Mouse (Mus musculus) embryonic facial prominence, embryonic 11.5 days (tissue): ENCODE measurements around the gene Baz1a. TPM values are rescaled to one million over a fixed set of nuclear protein-coding genes. Genes with fewer than 3 reads are reported as not detected.
A peak's percentile ranks its signal among the peaks of the same experiment; 100 is the strongest.

Source experiments
- ATAC-seq: fragments of 200-750 bp; cut with Nextera tagmentation; replicated peaks from 2 replicates; pipeline ENCODE4 v1.8.0; 2017; ENCODE audit warnings: low read depth; ENCODE audit not compliant: insufficient number of reproducible peaks, low FRiP score, low TSS enrichment
- DNase-seq: peaks from one replicate; pipeline ENCODE4 v3.0.0-alpha.2; 2015; ENCODE audit warnings: low spot score
- H3K27ac ChIP-seq: fragments of 300-500 bp; sonication (generic); replicated peaks from 2 replicates; pipeline ENCODE4 v1.5.1; 2014; ENCODE audit warnings: mild to moderate bottlenecking, low read depth, low read length, control low read depth
- H3K27me3 ChIP-seq: fragments of 300-500 bp; sonication (generic); 2 replicates; pipeline ENCODE4 v1.6.1; 2014; ENCODE audit warnings: mild to moderate bottlenecking, low read length, moderate library complexity, mixed read lengths; ENCODE audit not compliant: control insufficient read depth, insufficient read depth
- H3K36me3 ChIP-seq: fragments of 300-500 bp; sonication (generic); replicated peaks from 2 replicates; pipeline ENCODE4 v1.6.1; 2014; ENCODE audit warnings: low read depth, mild to moderate bottlenecking, low read length, moderate library complexity, mixed read lengths; ENCODE audit not compliant: control insufficient read depth, insufficient read depth
- H3K4me1 ChIP-seq: fragments of 300-500 bp; sonication (generic); 2 replicates; pipeline ENCODE4 v1.6.1; 2014; ENCODE audit warnings: low read length, mixed read lengths; ENCODE audit not compliant: control insufficient read depth, insufficient read depth
- H3K4me2 ChIP-seq: fragments of 300-500 bp; sonication (generic); 2 replicates; pipeline ENCODE4 v1.6.1; 2014; ENCODE audit warnings: low read depth, mild to moderate bottlenecking, control low read depth, low read length, moderate library complexity
- H3K4me3 ChIP-seq: fragments of 300-500 bp; sonication (generic); 2 replicates; pipeline ENCODE4 v1.5.1; 2014; ENCODE audit warnings: low read depth, low read length, control low read depth
- H3K9ac ChIP-seq: fragments of 300-500 bp; sonication (generic); replicated peaks from 2 replicates; pipeline ENCODE4 v1.6.1; 2014; ENCODE audit warnings: mild to moderate bottlenecking, control low read depth, low read length
- H3K9me3 ChIP-seq: fragments of 300-500 bp; sonication (generic); replicated peaks from 2 replicates; pipeline ENCODE4 v1.6.1; 2016; ENCODE audit warnings: mild to moderate bottlenecking, low read length, inconsistent platforms, mixed read lengths; ENCODE audit not compliant: control insufficient read depth
- WGBS: fragments of 180-500 bp; shearing (Covaris S2); extraction: QIAGEN DNeasy Blood & Tissue Kit; methylation state at CpG from one replicate; pipeline ENCODE4 v1.1.7; 2014; 5-methylcytosine and 5-hydroxymethylcytosine counted together
- polyA plus RNA-seq: library from polyadenylated mRNA; unstranded; fragments of >200 nt; fragmentation: Nextera tagmentation; extraction: Ambion mirVana; gene quantifications from 2 replicates; pipeline ENCODE4 v1.2.1, GENCODE M21; 2014

Gene Baz1a
- polyA plus RNA-seq, 1 experiment from 2014 or later: 35.6 TPM

DNA sequence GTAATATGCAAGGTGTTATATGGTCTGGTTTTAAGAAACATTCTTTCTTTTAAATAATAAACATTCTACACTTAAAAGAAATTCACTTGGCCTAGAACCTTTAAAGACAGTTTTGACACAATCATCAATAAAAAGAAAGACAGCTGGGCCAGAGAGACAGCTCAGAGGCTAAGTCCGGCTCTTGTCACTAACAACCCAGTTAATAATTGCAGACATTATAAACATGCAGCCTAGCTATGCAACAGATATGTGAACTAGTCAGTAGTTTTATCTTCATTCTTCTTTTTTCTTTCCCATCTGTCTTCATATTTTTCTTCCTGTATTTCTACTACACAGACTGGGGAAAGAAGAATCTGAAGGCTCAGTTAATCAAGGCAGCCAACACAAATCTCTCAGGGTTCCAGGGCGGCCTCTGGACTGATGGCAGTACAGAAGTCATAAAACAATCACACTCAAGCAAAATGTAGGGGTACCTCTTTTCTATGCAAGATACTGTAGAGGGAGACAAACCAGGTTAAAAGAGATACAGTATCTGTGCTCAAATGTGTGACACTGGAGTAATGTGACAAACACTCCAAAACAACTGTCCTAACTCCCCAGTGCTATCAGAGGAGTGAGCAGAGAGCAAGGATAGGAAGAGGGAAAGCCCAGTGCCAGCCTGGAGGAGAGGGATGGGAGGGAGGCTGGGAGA, 40.5 kb upstream of the Baz1a start:
- Histone ChIP-seq H3K9ac (no peak overlapping the region), H3K9me3 (no peaks in the 10 kb centered on the region), H3K4me3 (no peak overlapping the region), H3K27me3 (no peaks in the 10 kb centered on the region), H3K4me2 (no peak overlapping the region), H3K4me1 (no peaks in the 10 kb centered on the region), H3K27ac (no peak overlapping the region), H3K36me3 (no peaks in the 10 kb centered on the region)
- DNase-seq: no peak
- no peak for ATAC-seq
- WGBS: 80% methylated on average over 2 of the region's 2 CpGs

DNA sequence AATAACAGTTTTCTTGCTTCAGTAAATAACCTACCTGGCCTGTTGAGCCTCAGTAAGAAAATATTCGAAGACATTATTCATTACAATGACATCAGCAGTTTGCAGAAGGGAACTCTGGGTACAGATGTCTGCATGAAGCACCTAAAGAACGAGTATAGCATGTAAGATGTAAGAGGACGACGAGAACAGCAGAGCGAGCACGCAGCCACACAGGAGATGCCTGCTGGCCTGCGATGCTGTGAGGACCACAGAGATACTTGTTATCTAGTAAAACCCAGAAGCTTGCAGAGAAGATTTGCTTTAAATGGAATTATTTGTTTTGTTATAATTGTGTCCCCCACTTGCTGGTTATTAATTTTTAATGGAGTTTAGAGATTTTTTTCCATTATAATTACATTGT, 39.1 kb upstream of the Baz1a start:
- no peaks in the 10 kb centered on the region for H3K4me1 ChIP-seq
- 91% methylated on average over 7 of the region's 7 CpGs for WGBS
- H3K9me3 ChIP-seq: no peaks in the 10 kb centered on the region
- H3K4me2 ChIP-seq: no peak overlapping the region
- H3K4me3 ChIP-seq: no peak overlapping the region
- H3K27me3 ChIP-seq: no peaks in the 10 kb centered on the region
- DNase-seq: no peak
- H3K36me3 ChIP-seq: no peaks in the 10 kb centered on the region
- no peak for ATAC-seq
- no peak overlapping the region for H3K9ac ChIP-seq
- no peak overlapping the region for H3K27ac ChIP-seq

DNA sequence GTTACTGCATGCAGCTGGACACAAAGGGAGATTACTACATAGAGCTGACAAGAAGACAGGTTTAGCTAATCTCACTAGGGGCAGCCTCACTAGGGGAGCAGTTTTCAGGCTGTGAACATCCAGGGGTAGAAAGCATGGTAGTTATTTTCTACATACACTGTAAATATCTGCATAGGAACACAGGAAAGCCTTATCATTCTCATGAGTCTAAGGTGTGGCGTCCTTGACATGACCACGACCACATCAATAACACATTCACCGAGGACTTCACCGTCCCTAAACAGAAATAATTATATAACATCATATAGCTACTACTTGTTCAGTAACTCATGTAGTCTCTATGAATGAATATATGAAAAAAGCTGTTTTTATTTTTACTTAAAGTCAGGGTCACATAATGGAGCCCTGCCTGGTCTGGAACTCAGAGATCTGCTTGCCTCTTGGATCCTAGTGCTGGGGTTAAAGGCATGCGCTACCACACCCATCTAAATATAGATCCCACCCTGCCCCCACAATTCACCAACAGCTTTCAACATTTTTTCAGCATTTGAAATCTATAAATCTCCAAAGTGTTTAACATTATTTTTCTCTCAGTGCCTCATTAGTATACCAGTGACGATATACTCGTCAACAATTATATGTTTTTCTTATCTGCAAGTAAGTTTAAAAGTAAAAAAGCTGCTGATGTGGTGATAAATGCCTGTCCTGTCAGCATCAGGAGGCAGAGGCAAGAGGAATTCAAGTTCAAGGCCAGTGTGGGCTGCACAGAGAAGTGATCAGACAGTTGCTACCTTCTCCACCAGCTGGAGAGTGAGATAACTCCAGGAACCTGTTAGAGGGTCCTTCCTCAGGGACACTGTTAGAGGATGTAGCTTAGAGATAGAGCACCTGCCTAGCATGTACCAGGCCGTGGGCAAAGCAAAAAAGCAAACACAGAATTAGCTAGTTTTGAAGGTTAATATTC, 37.3 kb upstream of the Baz1a start:
- ATAC-seq (no peak), DNase-seq (no peak)
- no peak overlapping the region for H3K4me3 ChIP-seq
- H3K36me3 ChIP-seq: no peaks in the 10 kb centered on the region
- H3K4me2 ChIP-seq: no peak overlapping the region
- H3K27me3 ChIP-seq: no peaks in the 10 kb centered on the region
- 91% methylated on average over 8 of the region's 8 CpGs for WGBS
- H3K4me1 ChIP-seq: no peaks in the 10 kb centered on the region
- no peaks in the 10 kb centered on the region for H3K9me3 ChIP-seq
- H3K9ac ChIP-seq: no peak overlapping the region
- no peak overlapping the region for H3K27ac ChIP-seq

DNA sequence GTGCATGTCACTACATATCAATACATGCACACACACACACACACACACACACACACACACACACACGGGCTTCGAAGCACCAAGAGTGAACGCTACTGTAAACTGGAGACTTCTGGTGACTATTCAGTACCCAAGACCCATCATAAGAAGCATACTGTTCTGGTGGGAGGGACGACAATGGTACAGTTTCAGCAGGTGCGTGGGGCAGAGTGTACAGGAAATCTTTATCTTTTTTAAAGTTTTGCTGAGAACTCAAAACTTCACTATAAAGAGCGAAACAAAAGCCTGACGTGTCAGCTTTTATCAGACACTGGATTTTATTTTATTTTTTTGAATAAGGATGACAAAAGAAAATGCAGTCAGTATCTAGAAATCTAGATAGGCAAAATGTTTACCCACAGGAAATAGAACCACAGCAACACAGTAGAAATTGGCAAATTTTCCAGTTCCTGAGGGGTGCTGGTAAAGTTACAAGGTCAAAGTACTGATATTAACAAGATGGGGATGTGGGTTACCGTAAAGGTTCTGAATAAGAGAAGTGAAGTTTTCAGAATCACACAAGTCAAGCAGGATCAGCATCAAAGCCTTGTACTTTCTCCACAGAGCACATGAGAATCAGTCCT, 35.7 kb upstream of the Baz1a start:
- H3K4me1 ChIP-seq: no peaks in the 10 kb centered on the region
- 94% methylated on average over 8 of the region's 8 CpGs for WGBS
- H3K27me3 ChIP-seq: no peaks in the 10 kb centered on the region
- H3K9ac ChIP-seq: no peak overlapping the region
- no peak overlapping the region for H3K27ac ChIP-seq
- no peaks in the 10 kb centered on the region for H3K9me3 ChIP-seq
- H3K4me2 ChIP-seq: no peak overlapping the region
- no peak for DNase-seq
- H3K4me3 ChIP-seq: no peak overlapping the region
- no peak for ATAC-seq
- H3K36me3 ChIP-seq: no peaks in the 10 kb centered on the region

DNA sequence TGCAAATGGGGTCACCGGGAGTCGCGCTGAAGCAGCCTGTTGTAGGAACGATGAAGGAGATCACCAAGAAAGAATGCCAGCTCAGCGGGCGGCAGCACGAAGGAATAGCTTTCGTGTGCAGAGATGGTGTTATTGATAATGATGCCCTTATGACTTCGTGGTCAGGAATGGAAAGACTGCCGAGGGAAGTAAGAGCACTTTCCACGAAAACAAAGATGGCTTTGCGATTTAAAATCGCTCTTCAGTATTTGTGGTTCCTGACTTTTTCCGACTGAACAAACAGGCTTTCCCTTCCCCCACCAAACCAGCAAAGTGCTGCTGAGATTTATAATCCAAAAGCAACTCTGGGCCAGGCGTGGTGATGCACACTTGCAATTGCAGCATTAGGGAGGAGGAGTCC, 26.9 kb upstream of the Baz1a start:
- Histone ChIP-seq H3K9me3 (no peaks in the 10 kb centered on the region), H3K27me3 (no peaks in the 10 kb centered on the region), H3K9ac (no peak overlapping the region), H3K4me1 (no peaks in the 10 kb centered on the region), H3K4me3 (no peak overlapping the region), H3K36me3 (no peaks in the 10 kb centered on the region), H3K4me2 (no peak overlapping the region), H3K27ac (no peak overlapping the region)
- no peak for DNase-seq
- ATAC-seq: no peak
- WGBS: 75% methylated on average over 15 of the region's 15 CpGs

DNA sequence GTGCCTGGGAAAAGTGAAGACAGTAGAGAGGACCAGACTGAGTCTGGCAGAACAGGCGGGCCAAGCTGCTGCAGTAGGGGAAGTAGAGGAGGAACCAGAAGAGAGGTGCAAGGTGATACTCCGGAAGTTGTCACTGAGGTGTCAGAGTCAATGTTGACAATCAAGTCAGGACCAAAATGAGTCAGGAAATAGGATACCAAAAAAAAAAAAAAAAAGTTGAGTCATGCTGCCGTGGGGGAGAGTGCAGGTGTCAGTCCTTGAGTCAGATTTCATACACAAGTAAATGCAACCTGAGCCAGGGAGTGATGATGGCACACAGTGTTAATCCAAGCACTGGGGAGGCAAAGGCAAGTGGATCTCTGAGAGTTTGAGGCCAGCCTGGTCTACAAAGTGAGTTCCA, 12.9 kb upstream of the Baz1a start:
- Histone ChIP-seq H3K27ac (no peak overlapping the region), H3K27me3 (no peaks in the 10 kb centered on the region), H3K4me2 (no peak overlapping the region), H3K9me3 (no peaks in the 10 kb centered on the region), H3K4me1 (no peaks in the 10 kb centered on the region), H3K36me3 (no peaks in the 10 kb centered on the region), H3K9ac (no peak overlapping the region), H3K4me3 (no peak overlapping the region)
- no peak for ATAC-seq
- 50% methylated on average over 3 of the region's 3 CpGs for WGBS
- DNase-seq: peak; percentile 15

DNA sequence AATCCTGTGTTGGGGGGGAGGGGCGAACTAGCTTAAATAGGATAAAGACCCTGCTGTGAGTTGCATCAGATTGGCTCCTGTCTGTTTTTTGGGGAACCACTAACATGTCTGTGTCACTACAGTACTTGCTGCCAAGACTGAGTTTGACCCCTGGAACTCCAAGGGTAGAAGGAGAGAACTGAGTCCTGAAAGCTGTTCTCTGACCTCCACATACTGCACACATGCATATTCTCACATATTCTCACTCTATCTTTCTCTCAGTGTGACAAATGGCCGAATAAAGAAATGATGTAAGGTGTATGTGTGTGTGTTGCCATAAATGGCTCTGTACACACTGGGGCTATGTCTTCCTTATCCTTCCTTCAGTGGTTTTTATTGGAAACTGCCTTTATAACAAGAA, 9.1 kb upstream of the Baz1a start:
- no peak for DNase-seq
- H3K4me1 ChIP-seq: no peaks in the 10 kb centered on the region
- ATAC-seq: no peak
- 66% methylated on average over 2 of the region's 2 CpGs for WGBS
- no peak overlapping the region for H3K4me3 ChIP-seq
- no peaks in the 10 kb centered on the region for H3K36me3 ChIP-seq
- no peaks in the 10 kb centered on the region for H3K9me3 ChIP-seq
- H3K27ac ChIP-seq: no peak overlapping the region
- no peak overlapping the region for H3K4me2 ChIP-seq
- H3K27me3 ChIP-seq: no peaks in the 10 kb centered on the region
- no peak overlapping the region for H3K9ac ChIP-seq

DNA sequence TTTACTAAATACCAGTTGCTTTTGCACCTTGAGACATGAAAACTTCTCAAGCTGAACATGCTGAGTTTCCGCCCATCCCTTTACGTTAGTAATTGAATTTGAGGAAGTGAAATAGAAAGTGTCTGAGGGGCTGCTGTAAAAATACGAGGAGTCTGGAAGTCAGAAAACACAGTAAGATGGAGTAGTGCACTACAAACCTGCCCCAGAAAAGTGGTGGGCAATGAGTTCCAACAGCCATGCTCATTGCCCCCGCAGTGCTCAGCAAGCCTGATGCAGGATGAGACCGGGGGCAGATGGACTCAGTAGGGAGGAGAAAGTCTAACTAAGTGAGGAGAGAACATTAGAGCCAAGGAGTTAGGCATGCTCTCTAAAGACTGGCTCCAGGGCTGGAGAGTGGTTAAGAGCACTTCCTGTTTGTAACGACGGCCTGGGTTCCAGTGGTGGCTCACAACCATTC, 5.3 kb upstream of the Baz1a start:
- Histone ChIP-seq H3K27ac (no peak overlapping the region), H3K4me2 (no peak overlapping the region), H3K4me3 (no peak overlapping the region), H3K27me3 (no peaks in the 10 kb centered on the region), H3K9ac (no peak overlapping the region), H3K9me3 (no peaks in the 10 kb centered on the region), H3K4me1 (no peaks in the 10 kb centered on the region), H3K36me3 (no peaks in the 10 kb centered on the region)
- no peak for DNase-seq
- 81% methylated on average over 7 of the region's 7 CpGs for WGBS
- ATAC-seq: no peak
